12 mouse cellular contexts compared by ENCODE assay signal in the genomic region with DNA sequence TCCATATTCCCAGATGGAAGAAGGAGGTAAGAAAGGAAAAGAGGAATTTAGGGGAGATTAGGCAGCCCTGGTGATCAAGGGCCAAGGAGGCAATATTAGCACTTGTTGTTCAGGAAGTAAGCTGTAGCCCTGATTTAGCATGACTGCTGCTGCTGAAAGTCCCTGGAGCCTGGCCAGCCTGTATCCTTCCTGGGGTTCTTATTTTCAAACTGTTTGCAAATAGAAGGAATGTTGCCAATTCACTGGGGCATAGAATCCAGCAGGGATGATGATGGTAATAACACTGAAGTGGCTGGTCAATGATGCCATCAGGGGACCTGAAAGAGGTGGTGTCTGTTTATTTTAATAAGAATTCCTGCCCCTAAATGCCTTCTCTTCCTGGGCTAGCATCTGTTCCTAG.
DNase-seq lines count a peak whose midpoint lies in the region; ATAC-seq lines count a peak whose summit lies in the region.
"Had no signal": no experiment of that assay in that cellular context is flagged by ENCODE, and none has a peak within 500 bp of the region (broad histone marks: within the 10 kb centered on the region; RNA-seq: fewer than 3 reads in every experiment).

No protein-coding gene starts in this region.

- no peak overlapping the region for H3K4me3 ChIP-seq in limb, embryonic 11.5 days (ENCODE audit: low read depth, low read length)
- H3K4me3 ChIP-seq in limb, embryonic 10.5 days: no peak overlapping the region
- H3K4me3 ChIP-seq: lung, embryonic 15.5 days had no signal

- H3K9ac ChIP-seq in limb, embryonic 11.5 days (ENCODE audit: low read length): no peak overlapping the region
- H3K9ac ChIP-seq: lung, embryonic 15.5 days had no signal

- ATAC-seq in limb, embryonic 11.5 days (ENCODE audit: insufficient number of reproducible peaks, low FRiP score, low TSS enrichment, low read depth): no peak
- ATAC-seq: intestine, postnatal 0 days had no signal

- no peak overlapping the region for H3K4me2 ChIP-seq in limb, embryonic 11.5 days (ENCODE audit: low read depth, severe bottlenecking)
- H3K4me2 ChIP-seq: lung, embryonic 15.5 days had no signal

- no peaks in the 10 kb centered on the region for H3K36me3 ChIP-seq in limb, embryonic 11.5 days (ENCODE audit: control insufficient read depth, insufficient read depth, low read length)
- no peaks in the 10 kb centered on the region for H3K36me3 ChIP-seq in limb, embryonic 10.5 days
- H3K36me3 ChIP-seq: lung, embryonic 15.5 days had no signal

- H3K9me3 ChIP-seq in limb, embryonic 11.5 days (ENCODE audit: control insufficient read depth, low read length): no peaks in the 10 kb centered on the region
- no peaks in the 10 kb centered on the region for H3K9me3 ChIP-seq in limb, embryonic 10.5 days (replicated peaks)
- H3K9me3 ChIP-seq: lung, embryonic 15.5 days had no signal

- H3K4me1 ChIP-seq in limb, embryonic 11.5 days (ENCODE audit: control insufficient read depth, insufficient read depth, low read length): no peaks in the 10 kb centered on the region
- H3K4me1 ChIP-seq in limb, embryonic 10.5 days: peaks cover 7% of the 10 kb centered on the region; the same call in 1 of the 2 replicates
- H3K4me1 ChIP-seq: lung, embryonic 15.5 days had no signal

- DNase-seq in limb, embryonic 11.5 days (ENCODE audit: low spot score): peak; percentile 22
- DNase-seq in limb, embryonic 10.5 days (ENCODE audit: low spot score): no peak
- DNase-seq in frontal cortex, postnatal 10 days (ENCODE audit: low spot score in 2 of 2): peak; percentile 5 to 7
- peak; percentile 33 for DNase-seq in layer of hippocampus, adult 9-11 months
- peak; percentile 33 to 36 for DNase-seq in right cerebral cortex, postnatal 10 days (ENCODE audit: low spot score in 2 of 2)
- no peak for DNase-seq in testis, postnatal 10 days (ENCODE audit: low spot score)
- no peak for DNase-seq in adrenal gland, postnatal 4 days (ENCODE audit: low spot score in 2 of 2)
- DNase-seq: adrenal gland, postnatal 14 days; cerebellum, postnatal 36 days; thymus, postnatal 14 days had no signal

- H3K27ac ChIP-seq in limb, embryonic 11.5 days (replicated peaks; ENCODE audit: low read depth, low read length): no peak overlapping the region
- no peak overlapping the region for H3K27ac ChIP-seq in limb, embryonic 10.5 days
- H3K27ac ChIP-seq: lung, embryonic 15.5 days had no signal

- no peaks in the 10 kb centered on the region for H3K27me3 ChIP-seq in limb, embryonic 11.5 days (ENCODE audit: control insufficient read depth, insufficient read depth, low read length)
- H3K27me3 ChIP-seq in limb, embryonic 10.5 days (ENCODE audit: low read depth, poor library complexity, severe bottlenecking): no peaks in the 10 kb centered on the region
- H3K27me3 ChIP-seq: lung, embryonic 15.5 days had no signal

Comparison
In these comparisons a context has a peak if more than half of its experiments do, and no peak if none do; other contexts are left out.
1. DNase-seq: peak in limb, embryonic 11.5 days (single experiment), frontal cortex, postnatal 10 days (2 of 2), layer of hippocampus, adult 9-11 months (single experiment) and right cerebral cortex, postnatal 10 days (2 of 2); none in limb, embryonic 10.5 days (single experiment), testis, postnatal 10 days (single experiment) and adrenal gland, postnatal 4 days (0 of 2).